Mouse (Mus musculus) olfactory bulb, adult 2 months (tissue): ENCODE data around the gene Lmntd2.

Source experiments
- CTCF ChIP-seq: fragments of 200-500 bp; IDR thresholded peaks from 2 replicates; pipeline ENCODE4 v1.5.1; 2012; ENCODE audit warnings: low read depth, mild to moderate bottlenecking, low read length, moderate library complexity; ENCODE audit not compliant: insufficient read depth
- POLR2A ChIP-seq: fragments of 200-500 bp; IDR thresholded peaks from 2 replicates; pipeline ENCODE4 v1.6.1; 2012; ENCODE audit warnings: mild to moderate bottlenecking, low read depth, low read length, moderate library complexity; ENCODE audit not compliant: insufficient read depth

DNA sequence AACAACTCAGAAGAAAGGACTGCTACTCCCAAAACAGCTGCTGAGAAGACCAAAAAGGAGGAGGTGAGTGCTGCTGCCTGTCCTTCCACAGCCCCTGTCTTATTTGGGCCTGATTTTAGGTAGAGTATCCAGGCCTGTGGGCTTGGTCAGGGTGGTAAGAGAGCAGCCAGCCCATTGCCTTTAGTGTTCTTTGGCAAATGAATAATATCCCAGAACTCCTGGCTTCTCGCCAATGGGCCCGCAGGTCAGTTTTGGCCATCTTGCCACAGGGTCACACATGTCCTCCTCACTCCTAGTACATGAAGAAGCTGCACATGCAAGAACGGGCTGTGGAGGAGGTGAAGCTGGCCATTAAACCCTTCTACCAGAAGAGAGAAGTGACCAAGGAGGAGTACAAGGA is 47.6 kb upstream of the Lmntd2 start:
- TF ChIP-seq CTCF (no peak), POLR2A (no peak)
